Mouse (Mus musculus): ENCODE measurements around the gene Ifi27l2b. TPM values are rescaled to one million over a fixed set of nuclear protein-coding genes. Genes with fewer than 3 reads are reported as not detected.
A peak's percentile ranks its signal among the peaks of the same experiment; 100 is the strongest.
"Not testable (repeated sequence)": the region's sequence is repeated elsewhere in the genome, so short reads cannot be mapped to it uniquely, and the experiment has no call there.

The Ifi27l2b gene
- not detected for total RNA-seq (2021)
- long read RNA-seq, experiment 1: 0 reads
- long read RNA-seq, experiment 2: 0 reads

DNA sequence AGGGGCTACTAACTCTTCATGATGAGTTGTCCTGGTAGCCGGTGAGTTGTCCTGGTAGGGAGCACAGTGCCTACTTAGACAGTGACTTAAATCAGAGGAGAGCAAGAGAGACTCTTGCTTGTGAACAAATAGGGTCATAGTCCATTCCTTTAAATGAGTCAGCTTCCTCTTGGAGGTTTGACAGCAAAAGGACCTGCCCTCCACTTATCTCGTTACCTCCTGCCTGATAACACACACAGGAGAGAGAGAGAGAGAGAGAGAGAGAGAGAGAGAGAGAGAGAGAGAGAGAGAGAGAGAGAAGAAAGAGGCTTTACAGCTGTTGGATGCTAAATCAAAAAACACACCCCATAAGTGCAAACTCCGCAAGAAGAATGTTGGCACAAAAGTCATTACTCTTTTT lies at the start of gene Ifi27l2b:
Gene Ifi27l2b, minus strand, starts transcription at position 84 of the 400 bp plus-strand sequence.
- intact Hi-C loops (cut with DNase I): no loop called here
- DNase-seq (ENCODE audit: low spot score in 2 of 2): no peak

DNA sequence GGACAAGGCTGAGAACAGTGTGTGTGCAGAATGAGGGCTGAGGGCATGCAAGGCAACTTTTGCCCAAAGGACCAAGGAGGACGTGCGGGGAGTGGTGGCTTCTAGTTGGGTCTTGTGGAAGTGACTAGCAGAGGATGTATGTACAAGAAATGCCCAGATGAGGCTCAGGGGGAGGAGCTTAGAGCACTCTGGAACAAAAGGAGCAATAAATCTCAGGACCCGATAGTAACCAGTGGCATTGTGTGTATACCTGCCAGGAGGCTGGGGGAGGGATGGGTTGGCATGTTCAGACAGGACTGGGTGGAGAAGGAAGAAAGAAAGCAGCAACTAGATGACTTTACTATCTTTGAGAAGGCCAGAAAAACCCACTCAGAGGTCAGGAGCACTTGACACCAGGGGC lies 47.4 kb upstream of the Ifi27l2b start:
- DNase-seq (ENCODE audit: low spot score in 2 of 2): no peak
- intact Hi-C loops (cut with DNase I): no loop called here

DNA sequence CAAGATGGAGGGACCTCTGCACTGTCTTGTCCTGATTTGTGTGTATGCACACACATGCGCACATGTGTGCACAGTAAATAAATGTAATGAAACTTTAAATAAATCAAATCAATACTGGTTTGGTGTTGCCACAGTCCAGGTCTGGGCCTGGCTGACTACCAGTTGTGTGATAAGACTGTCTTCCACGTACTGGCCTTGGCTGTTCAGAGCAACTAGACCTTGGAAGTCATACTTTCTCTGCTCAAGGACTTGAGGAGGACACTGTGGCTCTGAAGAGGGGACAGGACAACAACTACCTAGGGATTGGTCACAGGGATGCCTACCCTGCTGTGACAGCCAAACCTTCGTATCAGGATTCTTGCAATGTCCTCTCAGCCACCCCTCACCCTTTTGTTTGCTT lies 46.3 kb upstream of the Ifi27l2b start:
- no peak for DNase-seq (ENCODE audit: low spot score in 2 of 2)
- intact Hi-C loops (cut with DNase I): no loop called here

DNA sequence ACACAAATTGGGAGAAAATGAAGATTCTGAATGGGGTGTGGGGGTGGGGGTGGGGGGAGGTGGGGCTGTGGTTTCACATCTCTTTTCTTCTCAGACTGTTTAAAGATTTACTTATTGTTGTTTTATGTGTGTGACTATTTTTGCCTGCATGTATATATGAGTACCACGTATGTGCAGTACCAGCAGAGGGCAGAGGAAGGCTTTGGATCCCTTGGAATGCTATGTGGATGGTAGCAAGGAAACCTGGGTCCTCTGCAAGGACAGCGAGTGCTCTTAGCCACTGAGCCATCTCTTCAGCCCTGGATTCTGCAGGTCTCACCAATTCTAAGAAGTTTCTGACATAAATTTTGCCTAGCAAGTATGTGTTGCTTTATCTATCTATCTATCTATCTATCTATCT lies 42.2 kb upstream of the Ifi27l2b start:
- DNase-seq (ENCODE audit: low spot score in 2 of 2): peak in 1 of 2 experiments; percentile 30
- intact Hi-C loops (cut with DNase I): loop anchor here (2.0 kb wide), 1 partner anchor 144 kb away; no protein-coding TSS in a partner anchor

GRCm38 (mm10) chr12:103498768-103499167 lies 41.7 kb upstream of the Ifi27l2b start:
- DNase-seq (ENCODE audit: low spot score in 2 of 2): no peak
- intact Hi-C loops (cut with DNase I): loop anchor here (2.0 kb wide), 1 partner anchor 144 kb away; no protein-coding TSS in a partner anchor

- DNase-seq (ENCODE audit: low spot score in 2 of 2): peak in 1 of 2 experiments; percentile 42
- intact Hi-C loops (cut with DNase I): no loop called here
These were observed 37.5 kb upstream of the Ifi27l2b start for GRCm38 (mm10) chr12:103494486-103494885.

DNA sequence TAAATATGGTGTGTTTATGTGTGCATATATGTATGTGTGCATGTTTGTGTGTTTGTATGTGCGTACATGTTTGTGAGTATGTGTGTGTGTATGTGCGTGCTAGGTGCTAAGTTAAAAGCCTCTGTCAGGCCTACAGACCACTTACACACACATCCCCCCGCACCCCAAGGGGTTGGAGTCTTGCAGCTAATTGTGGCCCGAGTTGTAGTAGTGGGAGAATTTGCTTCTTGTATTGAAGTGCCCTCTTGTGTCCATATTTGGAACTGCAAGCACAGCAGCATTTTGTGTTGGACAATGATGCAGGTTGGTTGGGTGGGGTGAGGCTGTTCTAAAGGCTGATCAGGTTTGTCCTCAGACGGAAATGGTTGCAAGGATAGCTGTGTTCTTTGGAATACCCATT lies 35.7 kb upstream of the Ifi27l2b start:
- intact Hi-C loops (cut with DNase I): loop anchor here (2.0 kb wide), 1 partner anchor 66 kb away; no protein-coding TSS in a partner anchor
- DNase-seq (ENCODE audit: low spot score in 2 of 2): peak; percentile 79 to 80

DNA sequence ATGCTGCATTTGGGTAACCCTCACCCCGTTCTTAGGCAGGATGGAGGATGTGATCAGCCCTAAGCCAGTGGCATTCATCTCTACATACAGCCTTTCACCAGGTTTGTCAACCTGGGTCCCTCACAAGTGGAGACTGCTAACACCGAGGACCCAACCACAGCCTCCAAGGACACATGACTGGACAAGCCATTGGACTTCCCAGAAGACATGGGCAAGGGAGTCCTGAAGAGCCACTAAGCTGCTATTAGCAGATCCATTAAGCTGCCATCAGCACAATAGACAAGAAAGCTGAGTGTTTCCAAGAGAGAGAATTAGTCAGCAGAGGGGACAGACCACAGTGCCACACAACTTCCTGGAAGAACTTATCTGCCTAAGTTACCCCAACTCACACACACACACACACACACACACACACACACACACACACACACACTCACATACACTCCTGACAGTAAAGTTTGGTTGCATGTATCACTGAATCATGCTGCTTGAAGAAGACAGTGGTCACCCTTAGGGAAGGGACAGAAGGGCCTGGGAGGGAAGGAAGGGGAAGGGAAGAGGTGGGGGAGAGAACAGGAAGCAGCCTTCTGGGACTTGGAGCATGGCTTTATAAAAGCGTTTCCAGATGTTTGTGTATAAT lies 34.2 kb upstream of the Ifi27l2b start:
- intact Hi-C loops (cut with DNase I): no loop called here
- no peak for DNase-seq (ENCODE audit: low spot score in 2 of 2)

DNA sequence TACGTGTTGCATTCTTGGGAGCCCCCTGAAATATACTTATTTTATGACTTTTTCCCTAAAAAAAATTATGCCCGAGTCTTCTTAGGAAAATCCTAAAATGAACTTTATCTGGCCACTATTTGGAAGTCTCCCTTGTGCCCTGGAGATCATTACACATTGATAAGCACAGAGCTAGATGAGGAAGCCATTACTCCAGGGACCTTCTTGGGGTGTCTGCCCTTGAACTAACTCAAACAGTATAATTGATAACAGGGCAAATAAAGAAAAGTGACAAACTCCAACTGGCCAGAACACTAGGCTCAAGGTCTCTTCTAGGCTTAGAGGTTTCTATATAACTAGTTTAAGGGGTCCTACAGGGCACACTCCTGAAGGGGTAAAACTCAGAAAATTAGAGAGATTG lies 30.7 kb upstream of the Ifi27l2b start:
- no peak for DNase-seq (ENCODE audit: low spot score in 2 of 2)
- intact Hi-C loops (cut with DNase I): no loop called here

- no peak for DNase-seq (ENCODE audit: low spot score in 2 of 2)
- intact Hi-C loops (cut with DNase I): no loop called here
These were observed 30.3 kb upstream of the Ifi27l2b start for GRCm38 (mm10) chr12:103487276-103487675.

DNA sequence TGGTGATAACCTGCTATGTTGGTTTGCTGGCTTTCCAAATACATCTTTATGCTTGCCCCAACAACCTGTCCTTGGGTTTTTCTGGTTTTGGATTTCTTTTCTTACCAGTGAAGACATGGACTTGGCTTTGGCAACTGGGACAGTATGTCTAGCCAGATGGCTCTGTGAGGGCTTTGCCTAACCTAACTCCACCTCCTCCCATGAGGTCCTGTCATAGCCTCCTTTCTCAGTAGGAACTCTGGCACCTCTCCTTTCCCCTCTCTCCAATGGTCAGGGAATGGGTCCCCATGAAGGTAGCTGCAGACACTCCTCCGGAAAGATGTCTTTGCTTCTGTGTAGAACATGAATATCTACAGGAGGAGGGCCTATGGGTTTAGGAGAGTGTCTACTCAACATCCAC lies 29.7 kb upstream of the Ifi27l2b start:
- intact Hi-C loops (cut with DNase I): no loop called here
- DNase-seq (ENCODE audit: low spot score in 2 of 2): no peak

DNA sequence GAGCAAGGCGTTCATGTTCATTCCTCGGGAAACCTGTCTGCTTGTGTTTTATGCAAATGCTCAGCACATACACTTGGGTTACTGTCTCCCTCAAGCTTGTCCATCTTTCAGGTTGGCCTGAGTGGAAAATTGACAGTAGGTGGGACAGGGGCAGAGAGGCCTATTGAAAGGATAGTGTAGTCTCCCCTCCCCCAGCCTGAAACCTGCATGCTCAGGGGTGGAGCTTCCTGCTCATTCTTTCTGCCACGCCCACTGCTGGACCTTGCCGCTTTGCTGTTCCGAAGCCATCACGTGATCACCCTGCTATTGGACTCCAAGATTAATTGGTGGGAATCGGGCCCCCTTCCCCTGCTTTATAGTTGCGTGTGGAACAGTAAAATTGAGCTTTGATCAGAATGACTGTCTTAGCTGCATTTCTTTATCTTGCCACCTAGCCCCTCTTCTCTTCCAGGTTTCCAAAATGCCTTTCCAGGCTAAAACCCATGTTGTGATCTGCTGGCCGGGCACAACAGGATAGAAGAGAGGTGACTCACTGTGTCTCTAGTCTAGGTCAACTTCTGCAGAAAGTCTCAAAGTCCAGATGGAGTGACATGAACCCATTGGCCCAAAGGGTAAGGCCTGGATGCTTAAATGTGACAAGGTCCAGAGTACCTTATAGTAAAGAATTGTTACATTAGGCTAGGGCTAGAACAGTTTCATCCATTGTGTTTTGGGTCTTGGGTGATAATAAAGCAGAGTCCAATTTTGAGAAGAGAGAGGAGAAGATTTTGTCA lies 27.4 kb upstream of the Ifi27l2b start:
- intact Hi-C loops (cut with DNase I); DNase-seq (ENCODE audit: low spot score in 2 of 2): not testable (repeated sequence)

- peak in 1 of 2 experiments; percentile 0 for DNase-seq (ENCODE audit: low spot score in 2 of 2)
- intact Hi-C loops (cut with DNase I): no loop called here
These were observed 25.8 kb upstream of the Ifi27l2b start for GRCm38 (mm10) chr12:103482781-103483180.

GRCm38 (mm10) chr12:103481671-103482070 lies 24.6 kb upstream of the Ifi27l2b start:
- intact Hi-C loops (cut with DNase I): no loop called here
- DNase-seq (ENCODE audit: low spot score in 2 of 2): no peak

GRCm38 (mm10) chr12:103477461-103478015 lies 20.5 kb upstream of the Ifi27l2b start:
- no peak for DNase-seq (ENCODE audit: low spot score in 2 of 2)
- intact Hi-C loops (cut with DNase I): no loop called here

- intact Hi-C loops (cut with DNase I): no loop called here
- no peak for DNase-seq (ENCODE audit: low spot score in 2 of 2)
These were observed 19.9 kb upstream of the Ifi27l2b start for GRCm38 (mm10) chr12:103476779-103477389.

DNA sequence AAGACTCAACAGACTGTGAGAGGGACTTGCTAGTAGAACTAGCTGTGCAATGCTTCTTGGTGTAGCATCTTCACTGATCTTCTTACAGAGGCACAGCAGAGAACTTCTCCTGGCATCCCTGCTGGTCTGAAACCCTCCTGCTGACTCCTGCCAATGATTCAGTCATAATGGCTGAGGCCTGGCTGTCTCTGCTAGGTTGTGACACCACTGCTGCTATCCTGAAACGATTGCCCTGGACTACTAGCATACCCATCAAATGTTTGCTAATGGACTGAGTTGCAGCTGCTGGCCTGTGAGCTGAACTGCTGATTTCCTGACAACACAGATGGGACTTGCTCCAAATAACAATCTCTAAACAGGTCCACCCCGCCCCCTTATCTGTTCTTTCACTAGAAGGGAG lies 17.5 kb upstream of the Ifi27l2b start:
- intact Hi-C loops (cut with DNase I): no loop called here
- DNase-seq (ENCODE audit: low spot score in 2 of 2): no peak

GRCm38 (mm10) chr12:103456727-103457126 lies 296 bp downstream of the Ifi27l2b start:
- DNase-seq (ENCODE audit: low spot score in 2 of 2); intact Hi-C loops (cut with DNase I): not testable (repeated sequence)

- DNase-seq (ENCODE audit: low spot score in 2 of 2): no peak
- intact Hi-C loops (cut with DNase I): no loop called here
These were observed 3.7 kb downstream of the Ifi27l2b start for GRCm38 (mm10) chr12:103453361-103453760.

- no peak for DNase-seq (ENCODE audit: low spot score in 2 of 2)
- intact Hi-C loops (cut with DNase I): no loop called here
These were observed 12.0 kb downstream of the Ifi27l2b start for GRCm38 (mm10) chr12:103445060-103445459.

Data from left cerebral cortex, postnatal 14 days (tissue).